Mouse (Mus musculus): ENCODE results near the gene Gm45837. TPM values are rescaled to one million over a fixed set of nuclear protein-coding genes. Genes with fewer than 3 reads are reported as not detected.
A peak's percentile ranks its signal among the peaks of the same experiment; 100 is the strongest.

Gene Gm45837
- total RNA-seq, 2 experiments from 2014 or later, result not detected

- ATAC-seq (replicated peaks; ENCODE audit: poor library complexity), result no peak
Measured at GRCm38 (mm10) chr7:101391909-101392479, 18.7 kb upstream of the Gm45837 start.

- ATAC-seq (replicated peaks; ENCODE audit: poor library complexity), result no peak
Measured at GRCm38 (mm10) chr7:101393015-101393414, 17.7 kb upstream of the Gm45837 start.

- no peak for ATAC-seq (replicated peaks; ENCODE audit: poor library complexity)
Measured at GRCm38 (mm10) chr7:101393694-101394504, 16.8 kb upstream of the Gm45837 start.

- ATAC-seq (replicated peaks; ENCODE audit: poor library complexity), result no peak
Measured at GRCm38 (mm10) chr7:101394569-101394968, 16.1 kb upstream of the Gm45837 start.

- no peak for ATAC-seq (replicated peaks; ENCODE audit: poor library complexity)
Measured at GRCm38 (mm10) chr7:101395471-101395870, 15.2 kb upstream of the Gm45837 start.

GRCm38 (mm10) chr7:101397175-101397574, 13.5 kb upstream of the Gm45837 start:
- ATAC-seq (replicated peaks; ENCODE audit: poor library complexity), result no peak

- ATAC-seq (replicated peaks; ENCODE audit: poor library complexity), result no peak
Measured at GRCm38 (mm10) chr7:101401510-101401909, 9.2 kb upstream of the Gm45837 start.

- ATAC-seq (replicated peaks; ENCODE audit: poor library complexity), result no peak
Measured at GRCm38 (mm10) chr7:101403831-101404230, 6.9 kb upstream of the Gm45837 start.

GRCm38 (mm10) chr7:101412796-101413195, 2.1 kb downstream of the Gm45837 start:
- ATAC-seq (replicated peaks; ENCODE audit: poor library complexity), result peak; percentile 83

- no peak for ATAC-seq (replicated peaks; ENCODE audit: poor library complexity)
Measured at GRCm38 (mm10) chr7:101414209-101414608, 3.5 kb downstream of the Gm45837 start.

- ATAC-seq (replicated peaks; ENCODE audit: poor library complexity), result peak; percentile 81
Measured at GRCm38 (mm10) chr7:101414661-101415511, 4.2 kb downstream of the Gm45837 start.

- ATAC-seq (replicated peaks; ENCODE audit: poor library complexity), result no peak
Measured at GRCm38 (mm10) chr7:101415512-101416100, 4.9 kb downstream of the Gm45837 start.

GRCm38 (mm10) chr7:101416391-101416790, 5.7 kb downstream of the Gm45837 start:
- no peak for ATAC-seq (replicated peaks; ENCODE audit: poor library complexity)

GRCm38 (mm10) chr7:101419013-101419770, 8.5 kb downstream of the Gm45837 start:
- peak; percentile 35; the same call in 1 of the 2 replicates for ATAC-seq (replicated peaks; ENCODE audit: poor library complexity)

GRCm38 (mm10) chr7:101421529-101421928, 10.8 kb downstream of the Gm45837 start, which contains the start of gene Pde2a:
Pde2a (plus strand) TSS chr7:101421691.
- peak; percentile 71 for ATAC-seq (replicated peaks; ENCODE audit: poor library complexity)

- ATAC-seq (replicated peaks; ENCODE audit: poor library complexity), result peak; percentile 45; the same call in 1 of the 2 replicates
Measured at GRCm38 (mm10) chr7:101422069-101422468, 11.4 kb downstream of the Gm45837 start.

- ATAC-seq (replicated peaks; ENCODE audit: poor library complexity), result no peak
Measured at GRCm38 (mm10) chr7:101422646-101423045, 12.0 kb downstream of the Gm45837 start.

- no peak for ATAC-seq (replicated peaks; ENCODE audit: poor library complexity)
Measured at GRCm38 (mm10) chr7:101423970-101424369, 13.3 kb downstream of the Gm45837 start.

GRCm38 (mm10) chr7:101426692-101427091, 16.0 kb downstream of the Gm45837 start:
- ATAC-seq (replicated peaks; ENCODE audit: poor library complexity), result no peak

GRCm38 (mm10) chr7:101427736-101428135, 17.1 kb downstream of the Gm45837 start:
- ATAC-seq (replicated peaks; ENCODE audit: poor library complexity), result peak; percentile 87

Measured in megakaryocyte progenitor cell, adult 5-6 weeks (primary cell).